In the genomic region with DNA sequence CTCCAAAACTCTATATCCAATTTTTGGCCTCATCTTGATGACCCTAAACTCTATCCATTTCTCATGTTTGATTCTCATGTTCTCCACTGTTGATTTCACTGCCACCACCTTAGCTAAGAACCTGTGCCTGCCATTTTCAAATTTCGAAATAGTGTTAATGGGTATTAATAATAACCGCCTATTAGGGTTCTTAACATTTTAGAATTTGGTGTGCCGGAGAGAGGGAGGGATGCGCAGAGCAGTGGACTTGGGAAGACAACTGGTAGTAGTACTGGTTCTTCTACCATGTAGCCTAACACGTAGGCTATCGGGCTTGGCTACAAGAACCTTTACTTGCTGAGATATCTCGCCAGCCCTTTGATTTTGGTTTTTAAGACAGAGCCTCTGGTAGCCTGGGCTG, we compare ENCODE assay signal across 8 mouse cellular contexts. TPM values are rescaled to one million over a fixed set of nuclear protein-coding genes. Genes with fewer than 3 reads are reported as not detected.
DNase-seq lines count a peak whose midpoint lies in the region; ATAC-seq and TF ChIP-seq lines count a peak whose summit lies in the region.

No protein-coding gene starts in this region.

- H3K36me3 ChIP-seq in heart, postnatal 0 days (replicated peaks; ENCODE audit: control insufficient read depth, insufficient read depth, low read length) = peaks cover 14% of the 10 kb centered on the region
- peaks cover 26% of the 10 kb centered on the region for H3K36me3 ChIP-seq in hindbrain, embryonic 13.5 days
- peaks cover 19% of the 10 kb centered on the region for H3K36me3 ChIP-seq in midbrain, embryonic 13.5 days

- no peaks in the 10 kb centered on the region for H3K9me3 ChIP-seq in heart, postnatal 0 days (replicated peaks; ENCODE audit: control insufficient read depth, low read length)
- H3K9me3 ChIP-seq in hindbrain, embryonic 13.5 days = no peaks in the 10 kb centered on the region
- no peaks in the 10 kb centered on the region for H3K9me3 ChIP-seq in midbrain, embryonic 13.5 days

- no peaks in the 10 kb centered on the region for H3K4me1 ChIP-seq in heart, postnatal 0 days (ENCODE audit: control insufficient read depth, insufficient read depth)
- peaks cover 42% of the 10 kb centered on the region for H3K4me1 ChIP-seq in hindbrain, embryonic 13.5 days (replicated peaks)
- peaks cover 39% of the 10 kb centered on the region for H3K4me1 ChIP-seq in midbrain, embryonic 13.5 days (replicated peaks)

- 0 out of 2 replicates have a peak overlapping the region, but pooled peaks have one; percentile 62 for H3K27ac ChIP-seq in heart, postnatal 0 days (ENCODE audit: low read depth)
- H3K27ac ChIP-seq in hindbrain, embryonic 13.5 days = peak overlapping the region; percentile 98
- peak overlapping the region; percentile 99 for H3K27ac ChIP-seq in midbrain, embryonic 13.5 days

- no peak for TF ChIP-seq POLR2A in brain, embryonic 14.5 days (IDR thresholded peaks at IDR 0.05; ENCODE audit: borderline replicate concordance, extremely low read depth, insufficient read depth, insufficient read length, poor library complexity, severe bottlenecking)

- no peak for TF ChIP-seq EP300 in heart, postnatal 0 days (IDR thresholded peaks at IDR 0.05; ENCODE audit: low read depth)

- peak overlapping the region; percentile 71 for H3K9ac ChIP-seq in heart, postnatal 0 days (replicated peaks; ENCODE audit: low read depth, low read length)
- H3K9ac ChIP-seq in hindbrain, embryonic 13.5 days = peak overlapping the region; percentile 81
- peak overlapping the region; percentile 79 for H3K9ac ChIP-seq in midbrain, embryonic 13.5 days (replicated peaks)

- WGBS in heart, postnatal 0 days = 82% methylated on average over 7 of the region's 7 CpGs
- 86% methylated on average over 7 of the region's 7 CpGs for WGBS in hindbrain, embryonic 13.5 days
- WGBS in midbrain, embryonic 13.5 days = 82% methylated on average over 7 of the region's 7 CpGs

- intact Hi-C loops in left cerebral cortex, postnatal 4 days (cut with DNase I) = no loop called here

- H3K4me3 ChIP-seq in heart, postnatal 0 days (ENCODE audit: low read depth, low read length) = peak overlapping the region; percentile 75
- H3K4me3 ChIP-seq in hindbrain, embryonic 13.5 days = peak overlapping the region; percentile 63
- peak overlapping the region; percentile 68 for H3K4me3 ChIP-seq in midbrain, embryonic 13.5 days (replicated peaks)

- no peak for TF ChIP-seq CTCF in heart, postnatal 0 days (IDR thresholded peaks at IDR 0.05; ENCODE audit: low read depth)
- TF ChIP-seq CTCF in brain, embryonic 14.5 days (IDR thresholded peaks at IDR 0.05; ENCODE audit: borderline replicate concordance, extremely low read depth, insufficient read depth, insufficient read length) = no peak

- no peaks in the 10 kb centered on the region for H3K27me3 ChIP-seq in heart, postnatal 0 days (ENCODE audit: control insufficient read depth, insufficient read depth, low read length)
- no peaks in the 10 kb centered on the region for H3K27me3 ChIP-seq in hindbrain, embryonic 13.5 days
- H3K27me3 ChIP-seq in midbrain, embryonic 13.5 days = no peaks in the 10 kb centered on the region

- no peak for DNase-seq in heart, postnatal 0 days (ENCODE audit: low spot score)
- no peak for DNase-seq in heart, postnatal 4 days
- peak; percentile 41 for DNase-seq in brain, embryonic 14.5 days (ENCODE audit: low read depth)
- DNase-seq in left cerebral cortex, postnatal 4 days = no peak
- DNase-seq in thymus, postnatal 14 days = no peak

- peak overlapping the region; percentile 84 for H3K4me2 ChIP-seq in heart, postnatal 0 days (ENCODE audit: low read depth, low read length)
- peak overlapping the region; percentile 64 for H3K4me2 ChIP-seq in hindbrain, embryonic 13.5 days
- peak overlapping the region; percentile 57 for H3K4me2 ChIP-seq in midbrain, embryonic 13.5 days (replicated peaks)

- ATAC-seq in heart, postnatal 0 days (ENCODE audit: insufficient read depth, low read depth) = no peak
- ATAC-seq in hindbrain, embryonic 13.5 days (ENCODE audit: low FRiP score) = no peak
- no peak for ATAC-seq in midbrain, embryonic 13.5 days
- no peak for ATAC-seq in frontal cortex, adult (ENCODE audit: low TSS enrichment)

RNA-seq across cellular contexts. Expression of a gene that starts 0.6 kb away (rescaled TPM):
- total RNA-seq in heart, postnatal 0 days (2014; rRNA removed; ENCODE audit: low replicate concordance) = 3.6 and 11.8 TPM in 2 replicates
- 3.9 and 4.1 TPM in 2 replicates for polyA plus RNA-seq in heart, postnatal 0 days (2015; fragmentation: Nextera tagmentation; extraction: Ambion mirVana)
- total RNA-seq in heart, postnatal 4 days (2021) = 1 to 10 TPM; 6.6 to 6.7 TPM
- polyA plus RNA-seq in brain, embryonic 14.5 days (2012; rRNA removed) = 63.6 and 81.2 TPM in 2 replicates
- 16.8 and 18.4 TPM in 2 replicates for polyA plus RNA-seq in hindbrain, embryonic 13.5 days (2015; fragmentation: Nextera tagmentation; extraction: Ambion mirVana)
- 20.3 and 24.0 TPM in 2 replicates for polyA plus RNA-seq in midbrain, embryonic 13.5 days (2015; fragmentation: Nextera tagmentation; extraction: Ambion mirVana)
- 10 to 100 TPM; 21.5 to 22.3 TPM for total RNA-seq in left cerebral cortex, postnatal 4 days (2021)

RNA-seq across cellular contexts. Expression of a gene that starts 24.6 kb away (rescaled TPM):
- total RNA-seq in heart, postnatal 0 days (2014; rRNA removed; ENCODE audit: low replicate concordance) = 48.8 and 52.3 TPM in 2 replicates
- 9.3 and 10.4 TPM in 2 replicates for polyA plus RNA-seq in heart, postnatal 0 days (2015; fragmentation: Nextera tagmentation; extraction: Ambion mirVana)
- 10 to 100 TPM; 70.2 to 71.9 TPM for total RNA-seq in heart, postnatal 4 days (2021)
- polyA plus RNA-seq in brain, embryonic 14.5 days (2012; rRNA removed) = 39.8 and 41.7 TPM in 2 replicates
- 15.7 and 17.6 TPM in 2 replicates for polyA plus RNA-seq in hindbrain, embryonic 13.5 days (2015; fragmentation: Nextera tagmentation; extraction: Ambion mirVana)
- polyA plus RNA-seq in midbrain, embryonic 13.5 days (2015; fragmentation: Nextera tagmentation; extraction: Ambion mirVana) = 13.7 and 16.9 TPM in 2 replicates
- 10 to 100 TPM; 78.3 to 83.0 TPM for total RNA-seq in left cerebral cortex, postnatal 4 days (2021)

RNA-seq across cellular contexts. Expression of a gene that starts 44.9 kb away (rescaled TPM):
- total RNA-seq in heart, postnatal 0 days (2014; rRNA removed; ENCODE audit: low replicate concordance) = 43.5 and 47.8 TPM in 2 replicates
- 42.2 and 44.7 TPM in 2 replicates for polyA plus RNA-seq in heart, postnatal 0 days (2015; fragmentation: Nextera tagmentation; extraction: Ambion mirVana)
- 100 to 1,000 TPM; 102 to 110 TPM for total RNA-seq in heart, postnatal 4 days (2021)
- 68.2 and 117 TPM in 2 replicates for polyA plus RNA-seq in brain, embryonic 14.5 days (2012; rRNA removed)
- 157 TPM in 2 replicates for polyA plus RNA-seq in hindbrain, embryonic 13.5 days (2015; fragmentation: Nextera tagmentation; extraction: Ambion mirVana)
- 180 and 182 TPM in 2 replicates for polyA plus RNA-seq in midbrain, embryonic 13.5 days (2015; fragmentation: Nextera tagmentation; extraction: Ambion mirVana)
- total RNA-seq in left cerebral cortex, postnatal 4 days (2021) = 100 to 1,000 TPM; 164 to 166 TPM

RNA-seq across cellular contexts. Expression of a gene that starts 56.3 kb away (rescaled TPM):
- total RNA-seq in heart, postnatal 0 days (2014; rRNA removed; ENCODE audit: low replicate concordance) = 28.3 and 28.5 TPM in 2 replicates
- polyA plus RNA-seq in heart, postnatal 0 days (2015; fragmentation: Nextera tagmentation; extraction: Ambion mirVana) = 22.7 and 23.2 TPM in 2 replicates
- 10 to 100 TPM; 40.0 to 41.9 TPM for total RNA-seq in heart, postnatal 4 days (2021)
- 55.6 and 57.8 TPM in 2 replicates for polyA plus RNA-seq in brain, embryonic 14.5 days (2012; rRNA removed)
- polyA plus RNA-seq in hindbrain, embryonic 13.5 days (2015; fragmentation: Nextera tagmentation; extraction: Ambion mirVana) = 56.8 and 58.1 TPM in 2 replicates
- polyA plus RNA-seq in midbrain, embryonic 13.5 days (2015; fragmentation: Nextera tagmentation; extraction: Ambion mirVana) = 62.9 and 66.3 TPM in 2 replicates
- 10 to 100 TPM; 39.7 to 44.7 TPM for total RNA-seq in left cerebral cortex, postnatal 4 days (2021)
